Mouse (Mus musculus): ENCODE data around the gene Col25a1.

Col25a1 gene

DNA sequence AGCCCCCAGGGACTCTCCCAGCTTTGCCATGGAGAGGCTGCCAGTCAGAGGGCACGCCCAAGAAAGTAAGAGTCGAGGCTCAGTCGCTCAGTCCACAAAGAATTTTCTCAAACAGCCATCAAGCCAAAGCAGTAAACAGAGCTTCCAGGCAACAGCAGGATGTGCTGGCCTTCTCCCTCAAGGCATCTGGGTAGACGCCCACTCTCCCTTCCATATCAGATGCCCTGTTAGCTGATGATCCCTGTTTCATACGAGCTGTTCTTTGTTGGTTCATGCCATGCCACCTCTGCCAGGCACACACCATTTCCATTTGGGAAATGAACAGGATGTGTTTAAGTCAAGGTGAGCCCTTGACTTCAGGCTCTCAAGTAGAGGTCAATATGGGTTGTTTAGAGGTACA, 334.1 kb downstream of the Col25a1 start:
- DNase-seq (ENCODE audit: low read depth, low spot score) = no peak

DNA sequence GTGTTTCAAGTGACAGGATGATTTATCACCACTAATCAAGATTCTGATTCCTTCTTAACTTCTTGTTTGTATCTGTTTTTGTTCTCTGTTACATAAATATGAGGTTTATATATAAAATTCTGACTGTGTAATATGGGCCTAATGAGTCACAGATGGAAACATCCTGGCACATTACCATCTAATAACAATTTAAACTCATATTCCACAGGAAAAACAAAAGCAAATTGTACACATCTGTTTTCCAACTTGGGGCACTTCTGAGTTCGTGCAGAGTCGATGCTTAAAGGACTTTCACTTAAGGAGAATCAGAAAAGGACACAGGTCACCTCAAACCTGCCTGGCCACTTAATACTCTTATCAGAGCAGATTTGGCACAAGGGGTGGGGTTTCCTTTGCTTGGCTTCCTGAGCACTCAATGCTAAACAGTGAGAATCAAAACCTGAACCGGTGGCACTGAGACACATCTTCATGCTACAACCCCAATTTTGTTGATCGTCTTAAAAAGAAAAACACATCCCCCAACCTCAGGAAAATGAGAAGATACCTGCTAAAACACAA, 342.0 kb downstream of the Col25a1 start:
- DNase-seq (ENCODE audit: low read depth, low spot score) = no peak

DNA sequence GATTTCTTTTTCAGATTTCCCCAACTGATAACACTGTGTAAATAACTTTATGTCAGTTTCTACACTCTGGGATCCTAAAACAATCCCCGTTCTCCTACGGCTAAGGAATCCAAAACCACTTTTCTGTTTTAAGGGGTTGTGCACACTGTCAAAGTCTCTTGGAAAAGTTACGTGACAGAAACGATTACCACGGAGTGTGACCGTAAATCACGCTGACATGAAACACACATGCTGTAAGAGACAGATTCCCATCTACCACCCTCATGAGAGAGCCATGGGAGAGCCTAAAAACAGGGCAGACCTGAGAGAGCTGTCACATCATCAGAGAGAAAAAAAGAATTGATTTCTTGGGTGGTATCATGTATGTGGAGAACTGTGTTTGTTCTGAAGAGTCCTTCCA, 342.7 kb downstream of the Col25a1 start:
- peak; percentile 69 for DNase-seq (ENCODE audit: low read depth, low spot score)

DNA sequence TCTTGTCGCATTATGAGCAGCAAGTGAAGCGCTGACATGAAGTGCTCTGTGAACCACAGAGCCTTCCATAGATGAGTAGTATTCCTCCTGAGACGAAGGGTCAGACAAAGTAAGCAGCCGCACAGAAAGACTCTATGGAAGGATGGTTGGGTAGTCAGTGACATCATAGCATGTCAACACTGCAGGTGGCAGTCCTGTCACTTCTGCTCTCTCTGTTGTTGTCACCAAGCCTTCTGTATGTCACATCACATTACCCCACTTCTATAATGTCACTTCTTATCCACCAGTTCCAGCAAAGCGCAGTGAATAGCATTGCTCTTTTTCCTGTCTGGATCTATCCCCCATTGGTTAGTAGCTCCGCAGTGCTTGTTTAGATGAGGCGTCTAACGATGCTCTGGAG, 351.2 kb downstream of the Col25a1 start:
- DNase-seq (ENCODE audit: low read depth, low spot score) = no peak

DNA sequence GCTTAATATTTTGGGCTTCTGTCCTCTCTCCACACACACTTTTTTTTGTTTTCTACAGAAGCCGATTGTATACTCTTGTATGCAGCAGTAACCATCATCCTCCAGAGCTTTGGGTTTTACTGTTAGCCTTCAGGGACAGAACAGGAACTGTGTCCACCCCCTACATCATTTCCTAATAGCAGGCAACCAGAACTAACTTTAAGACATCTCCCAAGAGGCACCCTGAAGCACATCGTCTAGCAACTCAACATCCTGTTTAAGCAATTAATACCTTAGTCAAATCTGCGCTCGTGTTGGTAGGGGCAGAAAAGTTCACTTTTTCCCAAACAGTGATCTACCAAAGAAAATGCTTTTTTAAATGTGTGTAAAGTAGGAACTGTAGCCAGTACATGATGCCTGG, 357.5 kb downstream of the Col25a1 start:
- no peak for DNase-seq (ENCODE audit: low read depth, low spot score)

DNA sequence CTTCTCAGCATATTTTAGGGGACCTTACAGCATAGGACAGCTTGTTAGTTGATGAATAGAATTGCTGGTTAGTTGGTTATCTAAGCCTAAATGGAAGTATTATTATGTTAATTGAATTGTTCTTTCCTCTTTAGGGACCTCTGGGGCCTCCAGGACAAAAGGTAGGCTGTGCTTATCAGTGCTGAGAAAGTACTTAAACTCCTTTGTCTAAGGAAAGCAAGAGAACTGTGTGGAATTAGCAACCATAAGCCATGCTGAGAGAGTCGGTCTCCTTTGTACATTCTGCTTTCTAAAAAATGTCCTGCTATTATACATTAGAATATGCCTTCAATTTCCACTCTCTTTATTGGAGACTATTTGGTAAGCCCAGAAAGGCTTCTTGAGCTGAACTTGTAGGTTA, 362.9 kb downstream of the Col25a1 start:
- no peak for DNase-seq (ENCODE audit: low read depth, low spot score)

DNA sequence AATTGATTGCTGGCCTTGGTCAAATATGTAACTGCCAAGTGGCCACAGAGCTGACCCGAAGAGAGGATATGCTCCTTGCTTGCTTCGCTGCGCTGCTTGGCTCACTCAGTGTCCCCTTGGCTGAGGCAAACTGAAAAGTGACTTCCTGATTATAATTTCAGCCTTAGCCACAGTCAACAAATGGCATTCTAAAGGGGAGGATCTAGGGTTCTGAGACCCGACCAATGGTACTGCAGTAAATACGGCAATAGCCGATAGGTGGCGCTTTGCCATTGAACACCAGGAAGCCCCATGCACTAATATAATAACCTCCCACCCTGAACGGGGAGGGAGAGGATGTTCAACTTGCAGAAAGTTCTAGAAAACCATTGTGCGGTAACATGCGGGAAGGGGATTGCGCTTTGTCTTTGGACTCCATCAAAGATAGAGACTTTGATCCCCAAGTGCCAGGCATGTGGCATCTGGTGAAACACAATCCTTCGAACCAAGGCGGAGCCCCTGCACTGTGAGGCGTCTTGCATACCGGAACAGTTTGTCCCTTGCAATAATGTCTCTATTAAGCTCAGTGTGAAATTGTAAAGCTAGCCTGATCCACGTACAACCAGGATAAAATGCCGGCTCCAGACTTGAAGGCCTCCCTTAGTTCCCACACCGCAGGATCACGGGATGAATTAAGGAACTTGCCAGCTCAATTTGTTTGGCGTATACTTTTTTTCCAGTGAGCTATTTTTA, 363.5 kb downstream of the Col25a1 start:
- DNase-seq (ENCODE audit: low read depth, low spot score) = no peak

DNA sequence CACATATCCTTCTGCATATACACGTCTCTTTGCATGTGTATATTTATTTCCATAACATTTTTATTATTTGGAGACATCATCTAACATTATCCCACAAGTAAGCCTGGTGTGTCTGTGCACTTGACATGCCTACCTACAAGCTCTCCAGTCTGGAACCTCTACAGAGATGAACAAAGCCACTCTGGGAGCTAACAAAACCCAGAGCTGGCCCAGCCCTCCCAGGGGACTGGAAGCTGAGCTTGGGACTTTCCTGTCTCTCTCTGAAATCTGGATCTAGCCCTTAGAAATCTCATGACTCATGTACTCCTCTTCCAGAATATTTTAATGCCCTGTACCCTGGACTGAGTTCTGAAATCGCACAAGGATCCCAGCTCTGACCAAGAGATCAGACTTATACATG, 365.7 kb downstream of the Col25a1 start:
- no peak for DNase-seq (ENCODE audit: low read depth, low spot score)

DNA sequence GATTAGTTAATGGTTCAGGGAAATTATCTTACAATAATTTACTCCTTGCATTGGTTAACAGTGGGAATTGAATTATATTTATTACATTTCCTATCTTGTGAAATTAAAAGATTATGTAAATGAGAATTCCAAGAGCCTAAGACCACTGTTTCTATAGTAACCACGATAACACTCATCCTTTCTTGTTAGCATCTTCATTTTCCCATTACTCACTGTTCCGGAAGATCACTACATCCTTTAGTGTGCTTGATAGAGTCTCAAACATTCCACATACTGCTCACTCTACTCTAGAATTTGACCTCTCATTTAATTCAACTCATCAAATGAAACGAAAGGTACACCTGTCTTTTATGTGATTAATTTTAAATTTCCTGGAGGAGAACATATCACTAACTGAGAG, 370.4 kb downstream of the Col25a1 start:
- DNase-seq (ENCODE audit: low read depth, low spot score) = no peak

DNA sequence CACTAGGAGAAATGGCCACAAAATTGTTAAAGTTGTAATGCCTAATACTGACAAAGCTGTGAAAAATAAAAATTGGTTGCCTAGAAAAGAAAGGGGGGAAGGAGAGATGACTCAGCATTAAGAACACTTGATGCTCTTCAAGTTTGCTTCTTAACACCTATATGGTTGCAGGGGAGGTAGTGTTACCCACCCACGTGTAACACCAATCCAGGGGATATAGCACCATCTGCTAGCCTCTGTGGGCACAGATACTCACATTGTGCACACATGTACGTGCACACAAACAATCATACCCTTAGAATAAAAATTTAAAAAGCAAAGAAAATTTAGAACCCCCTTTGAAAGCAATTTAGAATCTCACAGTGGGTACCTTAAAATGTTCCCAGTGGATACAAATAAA, 377.0 kb downstream of the Col25a1 start:
- DNase-seq (ENCODE audit: low read depth, low spot score) = no peak

DNA sequence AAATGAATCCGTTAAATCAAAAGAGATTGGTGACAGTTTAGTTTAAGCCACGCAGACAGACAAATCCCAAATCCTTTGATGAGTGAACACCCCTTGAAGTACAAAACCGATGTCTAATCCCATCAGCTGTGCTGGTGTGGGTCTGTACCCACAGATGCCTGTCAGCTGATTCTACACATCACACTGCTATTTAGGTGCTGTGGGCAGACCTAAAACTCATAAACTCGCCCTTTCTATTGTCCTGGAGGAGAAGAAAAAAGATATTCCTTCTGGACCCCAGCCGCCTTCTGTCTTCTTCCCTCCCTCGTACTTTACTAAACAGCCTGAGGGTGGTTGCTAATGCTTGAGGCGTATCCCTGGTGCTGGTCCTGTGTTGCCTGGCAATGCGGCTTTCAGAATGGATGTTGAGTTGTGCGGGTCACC, 387.2 kb downstream of the Col25a1 start:
- DNase-seq (ENCODE audit: low read depth, low spot score) = no peak

DNA sequence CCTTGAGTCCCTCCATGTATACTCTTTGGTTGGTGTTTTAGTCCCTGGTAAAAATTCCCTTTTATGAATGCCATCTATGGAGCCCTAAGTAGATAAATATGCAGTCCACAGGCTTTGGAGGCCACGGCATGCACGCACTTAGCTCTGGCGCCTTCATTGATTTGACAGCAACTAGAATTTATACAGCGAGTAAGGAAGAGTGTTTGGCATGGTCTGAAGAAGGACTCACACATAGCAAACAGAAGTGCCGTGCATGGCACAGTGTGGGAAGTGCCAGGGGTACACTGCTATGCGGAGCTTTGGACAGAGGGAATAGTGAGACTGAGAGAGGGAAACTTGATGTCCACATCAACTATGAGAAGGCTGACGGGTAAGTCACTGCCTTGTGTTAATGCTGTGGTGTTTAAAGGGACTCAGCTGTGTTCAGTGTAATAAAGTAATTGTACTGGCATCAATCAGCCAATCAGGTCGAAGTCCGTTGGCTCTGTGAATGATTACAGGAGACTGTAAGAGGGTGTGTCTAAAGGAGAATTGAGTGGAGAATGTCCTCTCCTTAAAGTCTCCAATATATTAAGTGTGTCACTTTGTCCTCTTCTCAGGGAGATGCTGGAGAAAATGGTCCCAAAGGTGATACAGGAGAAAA, 390.7 kb downstream of the Col25a1 start:
- no peak for DNase-seq (ENCODE audit: low read depth, low spot score)

DNA sequence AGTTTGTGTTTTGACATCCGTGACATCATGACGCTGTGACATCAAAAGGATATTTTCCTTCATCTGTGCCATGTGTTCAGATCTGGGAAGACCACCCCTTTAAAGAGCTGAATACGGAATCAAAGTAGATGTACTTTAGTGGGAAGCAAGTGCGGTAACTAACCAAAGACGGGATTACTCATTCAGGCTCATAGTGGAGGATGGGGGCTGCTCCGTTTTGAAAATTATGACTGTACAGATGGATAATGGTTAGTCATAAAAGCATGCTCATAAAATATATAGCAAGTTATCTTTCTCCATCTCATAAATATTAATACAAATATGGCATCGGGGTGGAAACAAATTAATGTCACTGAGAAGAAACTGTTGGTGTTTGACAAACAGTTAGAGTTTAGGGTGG, 391.7 kb downstream of the Col25a1 start:
- DNase-seq (ENCODE audit: low read depth, low spot score) = no peak

DNA sequence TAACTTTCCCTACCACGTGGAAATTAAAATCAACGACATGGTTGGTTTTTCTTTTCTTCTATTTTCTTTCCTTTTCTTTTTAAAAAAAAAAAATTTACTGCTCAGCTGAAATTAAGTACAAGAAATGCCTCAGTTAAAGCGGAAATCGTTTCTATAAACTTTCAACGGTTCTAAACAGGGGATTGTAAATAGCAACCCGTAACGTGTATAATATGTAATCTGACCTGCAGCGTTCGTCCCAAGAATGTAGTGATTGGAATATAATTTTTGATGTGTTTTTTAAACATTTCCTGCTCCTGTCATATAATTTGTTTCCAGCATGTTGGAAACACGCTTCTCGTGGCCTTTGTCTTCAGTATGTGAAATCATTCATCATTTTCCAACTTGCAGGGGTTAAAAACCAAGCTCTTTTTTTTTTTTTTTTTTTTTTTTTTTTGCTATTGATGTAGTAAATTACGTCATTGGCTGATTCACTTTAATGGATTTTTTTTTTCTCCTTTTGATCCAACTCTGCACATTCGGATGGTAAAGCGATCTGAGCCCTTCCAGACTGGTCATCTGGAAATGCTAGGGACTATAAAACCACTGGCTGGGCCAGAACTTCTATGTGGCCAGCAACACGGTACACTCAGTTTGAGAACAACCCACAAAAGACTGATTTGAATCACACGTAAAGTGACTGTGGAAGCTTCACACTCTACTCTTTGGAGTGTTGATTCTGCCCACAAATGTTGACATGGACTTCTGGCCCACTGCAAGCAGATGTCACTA, 393.3 kb downstream of the Col25a1 start:
- DNase-seq (ENCODE audit: low read depth, low spot score) = no peak

DNA sequence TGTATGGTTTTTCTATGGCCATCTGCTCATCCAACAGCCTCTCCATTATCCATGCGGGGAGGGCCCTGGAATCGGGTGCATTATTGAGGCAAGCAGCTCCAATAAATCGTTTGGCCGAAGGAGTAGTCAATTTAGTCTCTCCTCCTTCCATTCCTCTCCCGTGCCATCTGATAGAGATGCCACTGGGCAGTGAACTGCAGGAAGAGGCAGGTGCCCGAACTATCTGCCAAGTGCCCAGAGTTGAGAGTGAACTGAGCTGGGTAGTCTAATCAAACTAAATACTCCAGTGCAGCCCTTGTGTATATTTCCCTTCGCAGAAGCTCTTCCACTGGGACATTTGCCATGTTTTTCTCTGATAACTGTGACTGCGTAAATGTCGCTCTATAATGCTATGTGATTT, 403.7 kb downstream of the Col25a1 start:
- DNase-seq (ENCODE audit: low read depth, low spot score) = no peak

DNA sequence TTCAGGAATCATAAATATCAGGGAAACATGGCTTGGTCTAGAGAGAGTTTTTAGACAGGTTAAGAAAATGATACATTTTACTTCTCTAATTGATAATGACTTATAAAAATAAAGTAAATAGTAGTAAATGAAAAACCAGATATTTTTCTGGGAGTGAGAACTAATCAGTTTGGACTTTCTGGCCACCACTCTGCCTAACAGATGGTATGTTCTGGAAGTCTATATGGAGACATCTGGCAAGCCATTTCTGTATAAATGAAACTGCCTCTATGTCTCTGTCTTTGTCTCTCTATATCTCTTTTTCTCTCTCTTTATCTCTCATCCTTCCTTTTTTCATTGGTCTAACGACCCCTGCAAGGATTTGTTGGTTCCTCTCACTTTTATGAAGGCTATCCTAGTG, 410.2 kb downstream of the Col25a1 start:
- no peak for DNase-seq (ENCODE audit: low read depth, low spot score)

DNA sequence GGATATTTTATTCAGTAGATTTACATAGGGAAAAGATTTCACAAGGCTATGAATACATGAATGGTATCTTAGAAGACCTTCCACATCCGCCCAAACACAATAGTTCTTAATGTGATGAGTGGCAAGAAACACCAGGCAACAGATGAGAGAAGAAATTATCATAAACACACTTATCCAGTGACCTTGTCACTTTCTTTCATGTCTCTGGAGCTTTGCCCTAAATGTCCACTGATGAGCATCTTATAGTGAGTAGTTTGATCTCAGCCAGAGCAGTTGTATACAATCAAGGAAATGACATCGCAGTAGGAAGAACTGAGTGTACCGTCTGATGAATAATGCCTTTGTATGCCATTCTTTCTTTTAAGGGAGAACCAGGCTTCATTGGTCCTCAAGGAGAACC, 414.7 kb downstream of the Col25a1 start:
- no peak for DNase-seq (ENCODE audit: low read depth, low spot score)

DNA sequence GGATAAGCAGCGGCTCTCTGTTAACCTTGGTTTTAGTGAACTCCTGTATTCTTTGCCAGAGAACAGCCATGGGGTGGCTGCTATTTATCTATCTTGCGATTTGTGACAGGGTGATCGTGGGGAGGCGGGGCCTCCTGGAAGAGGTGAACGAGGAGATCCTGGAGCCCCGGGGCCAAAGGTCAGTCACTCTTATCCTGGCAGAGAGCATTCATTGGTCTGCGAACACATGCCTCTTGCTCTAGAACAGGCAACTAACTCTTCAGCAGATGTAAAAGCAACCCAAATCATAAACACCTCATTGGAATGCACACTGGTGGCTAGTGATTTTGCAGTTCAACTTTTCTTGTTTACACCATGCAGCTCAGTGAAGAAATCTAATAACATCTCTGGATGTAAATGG, 417.8 kb downstream of the Col25a1 start:
- DNase-seq (ENCODE audit: low read depth, low spot score) = no peak

DNA sequence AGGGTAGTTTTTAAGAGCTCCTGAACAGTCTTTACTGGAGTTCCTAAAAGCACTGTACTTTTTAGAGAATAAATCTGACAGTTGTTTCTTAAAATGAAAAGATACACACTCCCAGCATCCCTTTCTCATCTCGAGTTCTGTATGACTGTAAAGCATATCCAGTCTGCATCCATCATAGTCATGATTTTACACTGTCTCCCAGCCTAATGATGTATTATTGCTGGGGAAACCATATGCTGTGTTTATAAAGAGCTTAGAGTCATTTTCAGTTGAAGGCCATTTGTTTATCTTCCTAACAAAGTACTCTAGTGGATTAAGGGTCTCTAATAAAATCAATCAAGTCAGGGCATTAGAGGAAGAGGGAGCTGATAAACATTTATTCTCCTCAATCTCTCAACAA, 425.0 kb downstream of the Col25a1 start:
- DNase-seq (ENCODE audit: low read depth, low spot score) = no peak

DNA sequence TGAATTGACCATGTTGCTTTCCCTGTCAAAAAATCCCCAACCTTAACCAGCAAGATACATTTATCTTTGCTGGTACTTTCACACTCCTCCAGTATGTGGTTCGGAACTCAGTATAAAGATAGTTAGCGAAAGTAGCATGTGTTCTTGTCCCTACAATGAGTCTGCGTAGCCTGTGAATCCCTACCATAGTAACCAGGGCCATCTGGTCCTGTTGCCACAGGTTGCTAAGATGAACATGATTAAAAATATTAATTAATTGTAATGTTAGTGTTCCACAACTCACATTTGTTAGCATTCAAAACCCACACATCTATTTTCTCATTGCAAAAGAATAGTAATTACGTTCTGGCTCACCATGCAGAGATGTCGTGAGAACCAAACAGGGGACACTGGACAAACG, 434.3 kb downstream of the Col25a1 start:
- DNase-seq (ENCODE audit: low read depth, low spot score) = no peak

DNA sequence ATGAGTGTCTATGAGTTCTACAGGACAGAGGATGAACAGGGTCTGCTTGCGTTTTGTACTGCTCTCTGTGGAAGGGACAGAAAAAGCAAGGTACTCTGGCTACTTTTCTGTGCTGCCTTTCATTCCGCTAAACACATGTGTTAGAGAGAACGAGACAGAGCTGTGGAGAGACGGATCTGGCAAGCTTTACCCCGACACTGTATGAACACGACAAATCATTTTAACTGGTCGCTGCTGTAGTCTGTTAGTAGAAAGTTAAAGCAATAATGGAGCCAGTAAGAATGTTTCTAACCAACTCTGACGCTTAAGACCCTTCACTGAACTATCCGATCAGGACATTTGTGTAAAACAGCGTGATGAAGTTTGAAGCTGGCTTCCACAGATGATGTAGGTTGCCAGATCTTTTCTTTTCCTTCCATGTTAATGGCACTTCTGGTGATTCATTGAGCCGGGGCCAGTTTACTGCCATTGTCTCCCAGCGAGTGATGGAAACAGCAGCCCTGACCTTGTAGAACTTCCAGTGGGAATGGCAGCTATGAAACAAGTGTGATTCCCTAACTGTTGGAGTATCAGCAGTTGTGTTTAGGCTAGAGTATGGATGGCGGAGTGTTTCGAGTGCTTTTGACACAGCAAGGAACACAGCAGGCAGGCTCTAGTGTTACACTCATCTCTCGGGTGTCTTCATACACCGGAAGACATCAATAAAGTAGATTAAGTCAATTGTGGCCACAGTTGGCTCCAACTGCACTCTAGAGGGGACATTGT, 437.2 kb downstream of the Col25a1 start:
- DNase-seq (ENCODE audit: low read depth, low spot score) = peak; percentile 16

DNA sequence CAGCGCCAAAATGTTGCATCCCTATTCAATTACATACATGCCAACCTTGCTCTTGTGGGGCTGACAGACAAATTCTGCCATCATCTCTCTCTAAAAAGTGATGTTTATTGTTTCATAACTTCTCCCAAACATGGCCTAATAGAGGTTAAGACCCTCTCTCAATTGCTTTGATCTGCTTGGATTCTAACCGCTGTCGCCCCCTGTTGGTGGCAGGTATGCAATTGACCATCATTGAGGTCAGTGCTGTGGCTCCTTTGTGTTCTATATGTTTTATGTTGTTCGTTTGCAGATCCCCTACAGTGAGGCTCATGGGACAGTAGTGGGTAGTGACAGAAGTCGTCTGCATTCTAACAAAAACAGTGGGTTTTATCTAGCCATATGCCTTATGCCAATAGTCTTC, 441.9 kb downstream of the Col25a1 start:
- no peak for DNase-seq (ENCODE audit: low read depth, low spot score)
